Mouse (Mus musculus): Measurements from ENCODE around the gene Neurl4. TPM values are rescaled to one million over a fixed set of nuclear protein-coding genes. Genes with fewer than 3 reads are reported as not detected.

Neurl4 gene
- polyA plus RNA-seq, 1 experiment: 23.9 TPM

- no peak for TF ChIP-seq CTCF (IDR thresholded peaks at IDR 0.05; ENCODE audit: extremely low read depth, insufficient read length, insufficient replicate concordance, low read depth, low read length)
- no peak for TF ChIP-seq POLR2A (IDR thresholded peaks at IDR 0.05; ENCODE audit: low read depth, low read length)
- no peak overlapping the region for H3K27ac ChIP-seq (ENCODE audit: insufficient read depth, low read depth, low read length)
Measured at GRCm38 (mm10) chr11:69932254-69932653, 31.4 kb downstream of the Neurl4 start.

GRCm38 (mm10) chr11:69933066-69933465 lies 32.2 kb downstream of the Neurl4 start:
- no peak for TF ChIP-seq CTCF (IDR thresholded peaks at IDR 0.05; ENCODE audit: extremely low read depth, insufficient read length, insufficient replicate concordance, low read depth, low read length)
- TF ChIP-seq POLR2A (IDR thresholded peaks at IDR 0.05; ENCODE audit: low read depth, low read length): no peak
- WGBS: 52% methylated on average over 4 of the region's 4 CpGs
- H3K4me1 ChIP-seq (ENCODE audit: control insufficient read depth, insufficient read depth, insufficient read length, low read length): peaks cover 11% of the 10 kb centered on the region
- H3K36me3 ChIP-seq (ENCODE audit: control insufficient read depth, insufficient read depth, low read length): no peaks in the 10 kb centered on the region
- H3K27me3 ChIP-seq (ENCODE audit: control insufficient read depth, insufficient read depth, low read length): peaks cover 11% of the 10 kb centered on the region; the same call in 1 of the 2 replicates
- no peak overlapping the region for H3K27ac ChIP-seq (ENCODE audit: insufficient read depth, low read depth, low read length)
- H3K4me3 ChIP-seq (ENCODE audit: low read depth, low read length): no peak overlapping the region

More at GRCm38 (mm10) chr11:69932254-69932653, 31.4 kb downstream of the Neurl4 start:
- WGBS: 36% methylated on average over 3 of the region's 3 CpGs
- H3K4me3 ChIP-seq (ENCODE audit: low read depth, low read length): no peak overlapping the region
- no peaks in the 10 kb centered on the region for H3K36me3 ChIP-seq (ENCODE audit: control insufficient read depth, insufficient read depth, low read length)
- H3K4me1 ChIP-seq (ENCODE audit: control insufficient read depth, insufficient read depth, insufficient read length, low read length): peaks cover 11% of the 10 kb centered on the region
- H3K27me3 ChIP-seq (ENCODE audit: control insufficient read depth, insufficient read depth, low read length): peaks cover 11% of the 10 kb centered on the region; the same call in 1 of the 2 replicates

DNA sequence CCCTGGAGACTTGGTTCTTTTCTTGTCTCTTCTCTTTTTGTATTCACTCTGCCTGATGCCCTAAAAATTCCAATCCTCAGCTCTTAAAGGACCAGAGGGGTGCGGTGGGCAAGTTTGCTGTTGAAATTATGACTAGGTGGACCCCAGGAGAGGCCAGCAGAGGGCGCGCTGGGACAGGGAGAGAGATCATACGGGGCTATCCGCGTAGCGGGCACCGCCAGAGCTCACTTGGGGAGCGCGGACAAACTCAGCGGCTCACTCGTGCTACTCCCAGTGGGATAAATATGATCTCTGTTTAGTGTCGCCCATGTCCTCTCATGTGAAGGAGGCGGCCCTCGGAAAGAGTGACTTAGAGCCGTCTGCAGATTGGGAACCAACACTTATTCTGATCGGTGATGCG lies 33.3 kb downstream of the Neurl4 start:
- Histone ChIP-seq H3K4me1 (ENCODE audit: control insufficient read depth, insufficient read depth, insufficient read length, low read length) (peaks cover 11% of the 10 kb centered on the region), H3K27ac (ENCODE audit: insufficient read depth, low read depth, low read length) (no peak overlapping the region), H3K4me3 (ENCODE audit: low read depth, low read length) (peak overlapping the region; percentile 26; the same call in 1 of the 2 replicates)

DNA sequence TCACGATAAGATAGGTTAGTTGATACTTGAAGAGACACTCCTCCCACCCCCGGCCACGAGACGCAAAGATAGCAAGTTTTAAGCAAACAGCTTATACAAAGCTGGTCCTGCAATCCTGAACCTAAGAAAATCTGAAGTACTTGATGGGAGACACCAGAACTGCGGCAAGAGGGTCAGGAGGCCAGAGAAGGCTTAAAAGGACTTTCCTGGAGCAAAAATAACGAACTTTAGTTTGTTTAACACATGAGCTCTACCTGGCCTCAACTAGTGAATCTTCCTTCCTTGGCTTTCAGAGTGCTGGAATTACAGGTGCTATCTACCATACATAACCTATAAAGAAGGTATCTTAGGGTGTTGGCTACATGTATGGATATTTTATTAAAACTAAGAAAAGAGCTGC lies 33.8 kb downstream of the Neurl4 start:
- TF ChIP-seq CTCF (IDR thresholded peaks at IDR 0.05; ENCODE audit: extremely low read depth, insufficient read length, insufficient replicate concordance, low read depth, low read length) (no peak), POLR2A (IDR thresholded peaks at IDR 0.05; ENCODE audit: low read depth, low read length) (no peak)
- peaks cover 11% of the 10 kb centered on the region for H3K4me1 ChIP-seq (ENCODE audit: control insufficient read depth, insufficient read depth, insufficient read length, low read length)
- 11% methylated on average over 6 of the region's 6 CpGs for WGBS
- no peaks in the 10 kb centered on the region for H3K36me3 ChIP-seq (ENCODE audit: control insufficient read depth, insufficient read depth, low read length)
- no peak overlapping the region for H3K27ac ChIP-seq (ENCODE audit: insufficient read depth, low read depth, low read length)
- H3K27me3 ChIP-seq (ENCODE audit: control insufficient read depth, insufficient read depth, low read length): peaks cover 11% of the 10 kb centered on the region; the same call in 1 of the 2 replicates
- no peak overlapping the region for H3K4me3 ChIP-seq (ENCODE audit: low read depth, low read length)

More for the DNA sequence above, 33.3 kb downstream of the Neurl4 start:
- peaks cover 11% of the 10 kb centered on the region; the same call in 1 of the 2 replicates for H3K27me3 ChIP-seq (ENCODE audit: control insufficient read depth, insufficient read depth, low read length)
- 1% methylated on average over 18 of the region's 18 CpGs for WGBS
- H3K36me3 ChIP-seq (ENCODE audit: control insufficient read depth, insufficient read depth, low read length): no peaks in the 10 kb centered on the region
- TF ChIP-seq CTCF (IDR thresholded peaks at IDR 0.05; ENCODE audit: extremely low read depth, insufficient read length, insufficient replicate concordance, low read depth, low read length): peak; percentile 93
- no peak for TF ChIP-seq POLR2A (IDR thresholded peaks at IDR 0.05; ENCODE audit: low read depth, low read length)

GRCm38 (mm10) chr11:69935137-69935879 lies 34.4 kb downstream of the Neurl4 start, which contains the start of gene Ybx2:
Gene Ybx2 (plus strand): TSS chr11:69935796.
- 2% methylated on average over 49 of the region's 62 CpGs for WGBS
- Histone ChIP-seq H3K27ac (ENCODE audit: insufficient read depth, low read depth, low read length) (no peak within 1 kb of the TSS), H3K4me1 (ENCODE audit: control insufficient read depth, insufficient read depth, insufficient read length, low read length) (peaks cover 11% of the 10 kb centered on the region), H3K36me3 (ENCODE audit: control insufficient read depth, insufficient read depth, low read length) (no peaks in the 10 kb centered on the region), H3K27me3 (ENCODE audit: control insufficient read depth, insufficient read depth, low read length) (peaks cover 11% of the 10 kb centered on the region; the same call in 1 of the 2 replicates), H3K4me3 (ENCODE audit: low read depth, low read length) (peak within 1 kb of the TSS; percentile 49)
- TF ChIP-seq POLR2A (IDR thresholded peaks at IDR 0.05; ENCODE audit: low read depth, low read length) (no peak), CTCF (IDR thresholded peaks at IDR 0.05; ENCODE audit: extremely low read depth, insufficient read length, insufficient replicate concordance, low read depth, low read length) (no peak)

GRCm38 (mm10) chr11:69936156-69936555 lies 35.3 kb downstream of the Neurl4 start:
- TF ChIP-seq POLR2A (IDR thresholded peaks at IDR 0.05; ENCODE audit: low read depth, low read length) (no peak), CTCF (IDR thresholded peaks at IDR 0.05; ENCODE audit: extremely low read depth, insufficient read length, insufficient replicate concordance, low read depth, low read length) (no peak)
- Histone ChIP-seq H3K4me1 (ENCODE audit: control insufficient read depth, insufficient read depth, insufficient read length, low read length) (peaks cover 11% of the 10 kb centered on the region), H3K27ac (ENCODE audit: insufficient read depth, low read depth, low read length) (no peak overlapping the region), H3K4me3 (ENCODE audit: low read depth, low read length) (peak overlapping the region; percentile 49), H3K36me3 (ENCODE audit: control insufficient read depth, insufficient read depth, low read length) (no peaks in the 10 kb centered on the region), H3K27me3 (ENCODE audit: control insufficient read depth, insufficient read depth, low read length) (peaks cover 11% of the 10 kb centered on the region; the same call in 1 of the 2 replicates)
- 2% methylated on average over 30 of the region's 30 CpGs for WGBS

- TF ChIP-seq CTCF (IDR thresholded peaks at IDR 0.05; ENCODE audit: extremely low read depth, insufficient read length, insufficient replicate concordance, low read depth, low read length): no peak
- TF ChIP-seq POLR2A (IDR thresholded peaks at IDR 0.05; ENCODE audit: low read depth, low read length): no peak
- H3K27ac ChIP-seq (ENCODE audit: insufficient read depth, low read depth, low read length): 0 out of 2 replicates have a peak overlapping the region, but pooled peaks have one; percentile 13
- H3K36me3 ChIP-seq (ENCODE audit: control insufficient read depth, insufficient read depth, low read length): no peaks in the 10 kb centered on the region
- peaks cover 11% of the 10 kb centered on the region for H3K4me1 ChIP-seq (ENCODE audit: control insufficient read depth, insufficient read depth, insufficient read length, low read length)
- no peak overlapping the region for H3K4me3 ChIP-seq (ENCODE audit: low read depth, low read length)
- H3K27me3 ChIP-seq (ENCODE audit: control insufficient read depth, insufficient read depth, low read length): peaks cover 11% of the 10 kb centered on the region; the same call in 1 of the 2 replicates
- 10% methylated on average over 9 of the region's 9 CpGs for WGBS
Measured at GRCm38 (mm10) chr11:69936714-69937347, 36.0 kb downstream of the Neurl4 start.

Measured in small intestine, adult 2 months (tissue).